Mouse (Mus musculus) neural tube, embryonic 10.5 days (tissue): Measurements from ENCODE around the gene Hoxa3.
A peak's percentile ranks its signal among the peaks of the same experiment; 100 is the strongest.

Experiments used
- DNase-seq: peaks from one replicate; pipeline ENCODE4 v3.0.0-alpha.2; 2017; ENCODE audit warnings: low spot score; ENCODE audit errors: extremely low spot score

The Hoxa3 gene

DNA sequence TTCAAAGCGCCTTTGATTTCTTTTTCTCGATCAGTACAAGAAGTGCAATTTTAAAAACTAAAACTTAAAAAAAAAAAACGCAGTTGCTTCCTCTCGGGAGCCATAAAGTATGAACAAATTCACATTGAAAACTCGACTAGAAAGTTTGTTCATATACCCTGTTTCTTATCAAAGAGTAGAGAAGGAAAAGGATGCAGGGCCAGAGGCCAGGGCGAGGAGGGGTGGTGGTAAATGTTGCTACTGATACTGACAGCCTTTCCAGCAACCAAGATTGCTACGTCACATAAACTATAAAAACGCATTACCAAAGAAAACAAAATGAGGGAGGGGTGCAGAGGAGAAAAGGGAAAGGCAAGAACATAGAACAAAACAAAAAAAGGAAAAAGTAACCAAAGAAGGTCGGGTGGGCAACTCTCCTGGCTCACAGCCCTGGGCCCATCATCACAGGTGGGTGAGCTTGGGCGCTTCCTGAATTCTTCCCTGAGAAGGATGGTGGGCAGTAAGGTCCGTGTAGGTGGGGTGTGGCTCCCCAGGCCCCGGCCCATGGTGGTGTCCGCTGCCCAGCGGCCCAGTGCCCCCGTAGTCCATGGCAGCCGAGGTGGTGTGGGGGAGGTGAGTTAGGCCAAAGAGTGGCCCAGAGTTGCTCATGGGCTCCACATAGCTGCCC lies 43.5 kb downstream of the Hoxa3 start:
- DNase-seq, result peak; percentile 74

- peak; percentile 76 for DNase-seq
These were observed 44.7 kb downstream of the Hoxa3 start for GRCm38 (mm10) chr6:52168191-52169055.

DNA sequence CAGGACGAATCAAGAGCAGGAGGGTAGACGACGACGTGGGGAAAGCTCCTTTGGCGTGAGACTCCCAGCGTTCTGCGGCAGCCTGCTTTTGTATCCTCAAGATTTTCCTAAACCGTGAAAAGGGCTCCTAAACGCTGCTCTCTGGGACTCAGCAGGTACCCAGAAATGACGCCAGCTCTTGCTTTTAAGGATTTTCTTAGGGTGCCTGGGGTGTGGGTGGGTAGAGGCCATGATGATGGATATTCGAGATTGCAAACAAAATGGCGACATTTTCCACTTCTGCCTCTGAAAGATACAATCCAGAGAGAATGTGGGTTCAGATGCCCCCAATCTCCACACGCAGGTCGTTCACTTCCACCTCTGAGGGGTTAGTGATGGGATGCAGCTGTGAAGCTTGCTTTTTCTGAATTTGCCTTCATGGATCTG lies 45.4 kb downstream of the Hoxa3 start:
- peak; percentile 66 for DNase-seq

- DNase-seq, result no peak
These were observed 46.0 kb downstream of the Hoxa3 start for GRCm38 (mm10) chr6:52167176-52167575.

DNA sequence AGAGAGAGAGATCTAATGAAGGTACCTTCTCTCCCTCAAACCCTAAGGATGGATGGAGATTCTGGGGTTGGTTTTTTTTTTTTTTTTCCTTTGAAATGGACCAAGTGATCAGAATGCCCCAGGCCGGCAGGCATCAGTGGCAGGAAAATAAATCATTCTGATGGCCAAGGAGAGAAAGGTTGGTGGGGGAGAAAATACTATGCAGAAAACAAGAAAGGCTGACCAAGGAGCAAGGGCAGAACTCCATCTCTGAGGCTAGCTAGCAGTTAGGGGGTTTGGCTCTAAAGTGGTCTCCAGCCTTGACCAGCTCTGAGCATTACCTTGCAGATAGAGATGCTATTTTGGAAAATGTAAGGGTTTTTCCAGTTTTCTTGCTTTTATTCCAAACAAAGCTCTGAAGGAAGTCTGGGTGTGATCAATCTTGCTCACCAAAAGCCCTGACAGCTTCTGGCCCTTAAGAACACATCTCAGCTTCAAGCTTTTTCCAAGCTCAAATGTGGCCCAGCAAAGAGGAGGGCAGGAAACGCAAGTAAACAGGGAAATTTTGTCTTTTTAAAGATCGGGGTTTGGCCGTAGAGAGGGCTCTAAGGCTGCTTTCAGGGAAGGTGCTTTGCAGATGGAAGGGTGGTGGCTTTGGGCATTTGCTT lies 46.6 kb downstream of the Hoxa3 start:
- peak; percentile 71 for DNase-seq

- DNase-seq, result peak; percentile 74
These were observed 47.4 kb downstream of the Hoxa3 start for GRCm38 (mm10) chr6:52165441-52166370.

- DNase-seq, result peak; percentile 88
These were observed 48.3 kb downstream of the Hoxa3 start, which contains the start of gene Hoxa2 for GRCm38 (mm10) chr6:52164626-52165440. Gene Hoxa2, minus strand, starts transcription at chr6:52164831.

- peak; percentile 89 for DNase-seq
These were observed 49.0 kb downstream of the Hoxa3 start for GRCm38 (mm10) chr6:52164051-52164625.

- DNase-seq, result peak; percentile 80
These were observed 49.6 kb downstream of the Hoxa3 start for GRCm38 (mm10) chr6:52163366-52164031.

DNA sequence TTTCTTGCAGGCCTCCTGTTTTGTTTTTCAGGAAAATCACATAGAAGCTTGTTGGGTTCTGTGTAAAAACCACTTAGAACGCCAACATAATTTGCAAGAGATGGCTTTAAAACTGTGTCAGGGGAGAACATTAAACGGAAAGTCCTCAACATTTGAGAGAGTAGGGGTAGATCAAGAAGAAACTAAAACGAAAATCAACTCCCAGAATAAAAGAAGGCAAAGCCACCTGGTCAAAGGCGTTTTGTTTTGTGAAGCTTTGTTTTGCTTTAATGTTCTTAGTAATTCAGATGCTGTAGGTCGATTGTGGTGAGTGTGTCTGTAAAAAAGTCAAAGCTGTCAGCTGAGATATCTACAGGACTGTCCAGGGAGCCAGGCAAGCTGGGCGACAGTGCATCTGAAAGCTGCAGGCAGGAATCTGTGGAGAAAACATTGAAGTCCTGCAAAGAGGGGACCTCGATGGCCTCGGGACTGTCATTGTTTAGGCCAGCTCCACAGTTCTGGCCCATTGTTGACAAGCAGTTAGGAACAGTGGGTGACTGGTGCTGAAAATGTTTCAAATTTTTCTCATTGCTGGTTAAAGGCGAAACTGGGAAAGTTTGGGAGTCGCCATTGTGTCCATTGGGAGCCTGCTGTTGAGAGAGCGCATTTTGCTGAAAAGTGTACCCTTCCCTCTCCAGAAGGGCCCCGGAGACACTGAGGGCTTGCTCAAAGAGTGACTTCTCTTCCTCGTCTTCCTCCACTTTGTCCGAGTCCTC lies 50.3 kb downstream of the Hoxa3 start:
- DNase-seq, result peak; percentile 78

DNA sequence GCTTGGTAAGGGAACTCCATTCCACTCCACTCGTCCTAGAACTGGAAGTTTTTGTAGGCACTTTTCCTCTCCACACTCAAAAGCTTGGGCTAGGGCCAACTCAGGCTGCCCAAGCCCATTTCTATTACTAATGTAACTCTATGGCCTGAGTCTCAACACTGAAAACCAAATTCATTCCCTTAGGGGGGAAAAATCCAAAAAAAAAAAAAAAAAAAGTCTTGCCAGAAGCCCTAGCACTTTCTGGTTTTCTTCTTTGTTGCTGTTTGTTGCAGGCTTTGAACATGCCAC lies 51.1 kb downstream of the Hoxa3 start:
- DNase-seq, result no peak

GRCm38 (mm10) chr6:52161336-52162092 lies 51.6 kb downstream of the Hoxa3 start:
- DNase-seq, result peak; percentile 72

GRCm38 (mm10) chr6:52160511-52161335 lies 52.4 kb downstream of the Hoxa3 start:
- DNase-seq, result peak; percentile 78

- DNase-seq, result peak; percentile 62
These were observed 53.2 kb downstream of the Hoxa3 start for GRCm38 (mm10) chr6:52159979-52160378.

- no peak for DNase-seq
These were observed 53.9 kb downstream of the Hoxa3 start for GRCm38 (mm10) chr6:52159164-52159761.

- peak; percentile 92 for DNase-seq
These were observed 54.7 kb downstream of the Hoxa3 start, which contains the start of gene Hoxa1 for GRCm38 (mm10) chr6:52158276-52159051. Gene Hoxa1, minus strand, starts transcription at chr6:52158317.
